ENCODE assay signal across 15 mouse cellular contexts in genomic region chrX:111660381-111660780, GRCm38 (mm10). TPM values are rescaled to one million over a fixed set of nuclear protein-coding genes. Genes with fewer than 3 reads are reported as not detected.
DNase-seq lines count a peak whose midpoint lies in the region; ATAC-seq and TF ChIP-seq lines count a peak whose summit lies in the region.
"Had no signal": no experiment of that assay in that cellular context is flagged by ENCODE, and none has a peak within 500 bp of the region (broad histone marks: within the 10 kb centered on the region; RNA-seq: fewer than 3 reads in every experiment).

No protein-coding gene starts in this region.

- H3K9ac ChIP-seq in hindbrain, postnatal 0 days (replicated peaks; ENCODE audit: low read length): no peak overlapping the region
- no peak overlapping the region for H3K9ac ChIP-seq in neural tube, embryonic 13.5 days
- H3K9ac ChIP-seq in neural tube, embryonic 15.5 days (replicated peaks): no peak overlapping the region
- H3K9ac ChIP-seq: intestine, embryonic 15.5 days; limb, embryonic 15.5 days; liver, postnatal 0 days had no signal

- no peak overlapping the region for H3K27ac ChIP-seq in hindbrain, postnatal 0 days
- H3K27ac ChIP-seq in hindbrain, embryonic 10.5 days: no peak overlapping the region
- peak overlapping the region; percentile 28; the same call in 1 of the 2 replicates for H3K27ac ChIP-seq in neural tube, embryonic 13.5 days (replicated peaks)
- H3K27ac ChIP-seq in neural tube, embryonic 15.5 days (replicated peaks): no peak overlapping the region
- H3K27ac ChIP-seq: intestine, embryonic 15.5 days; limb, embryonic 15.5 days; midbrain, embryonic 10.5 days had no signal

- H3K36me3 ChIP-seq in hindbrain, postnatal 0 days (ENCODE audit: insufficient read depth, low read length): no peaks in the 10 kb centered on the region
- H3K36me3 ChIP-seq in hindbrain, embryonic 10.5 days: no peaks in the 10 kb centered on the region
- H3K36me3 ChIP-seq in neural tube, embryonic 13.5 days: no peaks in the 10 kb centered on the region
- no peaks in the 10 kb centered on the region for H3K36me3 ChIP-seq in neural tube, embryonic 15.5 days
- H3K36me3 ChIP-seq: intestine, embryonic 15.5 days; limb, embryonic 15.5 days; midbrain, embryonic 10.5 days had no signal

- H3K4me3 ChIP-seq in hindbrain, postnatal 0 days (ENCODE audit: low read length): no peak overlapping the region
- no peak overlapping the region for H3K4me3 ChIP-seq in hindbrain, embryonic 10.5 days
- H3K4me3 ChIP-seq in neural tube, embryonic 13.5 days: no peak overlapping the region
- no peak overlapping the region for H3K4me3 ChIP-seq in neural tube, embryonic 15.5 days (replicated peaks)
- H3K4me3 ChIP-seq: intestine, embryonic 15.5 days; limb, embryonic 15.5 days; midbrain, embryonic 10.5 days had no signal

- peak; percentile 45 for DNase-seq in hindbrain, postnatal 0 days (ENCODE audit: low spot score)
- no peak for DNase-seq in hindbrain, embryonic 10.5 days (ENCODE audit: low spot score)
- peak; percentile 31 for DNase-seq in brain, adult 2 months (ENCODE audit: low read depth, low spot score)
- DNase-seq in thymus, postnatal 0 days (ENCODE audit: low spot score): no peak
- DNase-seq: kidney, postnatal 14 days; layer of hippocampus, adult 9-11 months; liver, postnatal 0 days; thymus, adult 2 months had no signal

- no peaks in the 10 kb centered on the region for H3K9me3 ChIP-seq in hindbrain, postnatal 0 days (ENCODE audit: low read length)
- H3K9me3 ChIP-seq in hindbrain, embryonic 10.5 days: no peaks in the 10 kb centered on the region
- no peaks in the 10 kb centered on the region for H3K9me3 ChIP-seq in neural tube, embryonic 13.5 days
- no peaks in the 10 kb centered on the region for H3K9me3 ChIP-seq in neural tube, embryonic 15.5 days (replicated peaks)
- H3K9me3 ChIP-seq: intestine, embryonic 15.5 days; limb, embryonic 15.5 days; midbrain, embryonic 10.5 days had no signal

- H3K27me3 ChIP-seq in hindbrain, postnatal 0 days (ENCODE audit: insufficient read depth, low read length): no peaks in the 10 kb centered on the region
- no peaks in the 10 kb centered on the region for H3K27me3 ChIP-seq in hindbrain, embryonic 10.5 days (ENCODE audit: insufficient read depth, poor library complexity, severe bottlenecking)
- H3K27me3 ChIP-seq in neural tube, embryonic 13.5 days: no peaks in the 10 kb centered on the region
- H3K27me3 ChIP-seq in neural tube, embryonic 15.5 days (replicated peaks): no peaks in the 10 kb centered on the region
- H3K27me3 ChIP-seq: CH12.LX; intestine, embryonic 15.5 days; limb, embryonic 15.5 days had no signal

- no peak for TF ChIP-seq CTCF in hindbrain, postnatal 0 days (IDR thresholded peaks at IDR 0.05; ENCODE audit: low read depth)

- H3K4me1 ChIP-seq in hindbrain, postnatal 0 days (ENCODE audit: insufficient read depth, low read length): no peaks in the 10 kb centered on the region
- no peaks in the 10 kb centered on the region for H3K4me1 ChIP-seq in hindbrain, embryonic 10.5 days (replicated peaks)
- no peaks in the 10 kb centered on the region for H3K4me1 ChIP-seq in neural tube, embryonic 13.5 days (replicated peaks)
- H3K4me1 ChIP-seq in neural tube, embryonic 15.5 days: no peaks in the 10 kb centered on the region
- H3K4me1 ChIP-seq: intestine, embryonic 15.5 days; limb, embryonic 15.5 days; midbrain, embryonic 10.5 days had no signal

- 57% methylated on average over 5 of the region's 5 CpGs for WGBS in hindbrain, postnatal 0 days
- WGBS in hindbrain, embryonic 10.5 days: 86% methylated on average over 5 of the region's 5 CpGs
- 49% methylated on average over 5 of the region's 5 CpGs for WGBS in neural tube, embryonic 13.5 days
- WGBS in neural tube, embryonic 15.5 days: 43% methylated on average over 5 of the region's 5 CpGs

- ATAC-seq in hindbrain, postnatal 0 days: peak; percentile 61; the same call in 1 of the 2 replicates
- ATAC-seq in neural tube, embryonic 13.5 days (ENCODE audit: low read depth): no peak
- ATAC-seq in neural tube, embryonic 15.5 days (ENCODE audit: low FRiP score): no peak
- peak; percentile 47; the same call in 1 of the 2 replicates for ATAC-seq in megakaryocyte-erythroid progenitor cell, adult 5-6 weeks (replicated peaks; ENCODE audit: low FRiP score, low TSS enrichment, poor library complexity, severe bottlenecking)
- ATAC-seq: intestine, embryonic 15.5 days; liver, postnatal 0 days had no signal

- H3K4me2 ChIP-seq in hindbrain, postnatal 0 days (ENCODE audit: low read depth, low read length): no peak overlapping the region
- no peak overlapping the region for H3K4me2 ChIP-seq in neural tube, embryonic 13.5 days
- H3K4me2 ChIP-seq in neural tube, embryonic 15.5 days: no peak overlapping the region
- H3K4me2 ChIP-seq: intestine, embryonic 15.5 days; limb, embryonic 15.5 days had no signal

RNA-seq across cellular contexts. Expression of gene Hdx, which starts 36.5 kb away (rescaled TPM):
- total RNA-seq in hindbrain, postnatal 0 days (2014; rRNA removed): 2.1 and 3.0 TPM in 2 replicates
- polyA plus RNA-seq in hindbrain, postnatal 0 days (2015; fragmentation: Nextera tagmentation; extraction: Ambion mirVana): 1.1 and 1.3 TPM in 2 replicates
- polyA plus RNA-seq in hindbrain, embryonic 10.5 days (2016; fragmentation: Nextera tagmentation; extraction: Ambion mirVana): 1.7 and 1.8 TPM in 2 replicates
- polyA plus RNA-seq in neural tube, embryonic 13.5 days (2015; fragmentation: Nextera tagmentation; extraction: Ambion mirVana): 2.0 TPM in 2 replicates
- polyA plus RNA-seq in neural tube, embryonic 15.5 days (2015; fragmentation: Nextera tagmentation; extraction: Ambion mirVana): 1.7 TPM in 2 replicates
- 0.10 TPM in 1 of 2 replicates, not detected in the other for total RNA-seq in megakaryocyte-erythroid progenitor cell, adult 5-6 weeks (2014; fragmentation: Nextera tagmentation)
- 0.27 TPM in 1 of 2 replicates, not detected in the other for total RNA-seq in megakaryocyte-erythroid progenitor cell, adult 5-6 weeks (2017)
- polyA plus RNA-seq in thymus, postnatal 0 days (2015; fragmentation: Nextera tagmentation; extraction: Ambion mirVana): 0.10 and 0.12 TPM in 2 replicates
- total RNA-seq: CH12.LX had no signal

Comparison
In these comparisons a context has a peak if more than half of its experiments do, and no peak if none do; other contexts are left out.
1. DNase-seq: peak in hindbrain, postnatal 0 days (single experiment) and brain, adult 2 months (single experiment); none in hindbrain, embryonic 10.5 days (single experiment) and thymus, postnatal 0 days (single experiment).
2. ATAC-seq: peak in hindbrain, postnatal 0 days (single experiment) and megakaryocyte-erythroid progenitor cell, adult 5-6 weeks (single experiment); none in neural tube, embryonic 13.5 days (single experiment) and neural tube, embryonic 15.5 days (single experiment).